Mouse (Mus musculus): ENCODE measurements around the gene Rhbdl1. TPM values are rescaled to one million over a fixed set of nuclear protein-coding genes. Genes with fewer than 3 reads are reported as not detected.

Gene Rhbdl1
- polyA plus RNA-seq, 1 experiment: 1.6 TPM

DNA sequence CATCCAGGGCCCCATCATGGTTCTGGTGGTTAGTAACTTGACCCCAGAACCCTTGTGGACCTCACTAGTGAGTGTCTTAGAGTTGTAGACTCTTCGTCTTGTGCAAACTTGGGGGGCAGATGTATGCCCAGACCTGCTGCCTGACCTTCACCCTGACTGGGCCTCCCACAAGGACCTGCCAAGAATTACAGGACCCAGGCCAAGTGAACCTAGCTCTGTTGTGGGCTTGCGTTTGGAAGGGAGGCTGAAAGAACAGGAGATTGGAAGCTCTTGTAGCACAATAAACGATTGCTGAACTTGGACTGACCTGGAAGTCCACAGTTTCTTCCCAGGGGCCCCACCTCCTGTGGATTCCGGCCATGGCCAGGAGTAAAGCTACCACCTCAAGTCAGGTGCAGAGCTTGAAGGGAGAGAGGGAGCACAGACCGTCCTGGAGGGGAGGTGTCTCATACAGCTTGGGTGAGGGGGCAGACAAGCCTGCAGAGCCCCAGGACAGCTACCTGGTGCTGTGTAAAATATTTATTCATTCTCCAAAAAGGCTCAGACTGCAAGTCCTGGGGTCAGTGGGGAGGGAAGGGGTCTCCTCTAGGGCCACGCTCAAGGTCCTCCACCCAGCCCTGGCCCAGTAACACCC, 3.0 kb downstream of the Rhbdl1 start:
- Histone ChIP-seq H3K4me3 (ENCODE audit: insufficient read depth, low read length) (peak overlapping the region; percentile 92), H3K27ac (ENCODE audit: insufficient read depth, low read depth, low read length) (peak overlapping the region; percentile 99), H3K4me1 (ENCODE audit: control insufficient read depth, insufficient read depth, low read length) (peaks cover 14% of the 10 kb centered on the region)
- TF ChIP-seq CTCF (IDR thresholded peaks at IDR 0.05; ENCODE audit: low read depth, low read length): no peak
- no peak for TF ChIP-seq POLR2A (IDR thresholded peaks at IDR 0.05; ENCODE audit: borderline replicate concordance, low read depth, low read length)

DNA sequence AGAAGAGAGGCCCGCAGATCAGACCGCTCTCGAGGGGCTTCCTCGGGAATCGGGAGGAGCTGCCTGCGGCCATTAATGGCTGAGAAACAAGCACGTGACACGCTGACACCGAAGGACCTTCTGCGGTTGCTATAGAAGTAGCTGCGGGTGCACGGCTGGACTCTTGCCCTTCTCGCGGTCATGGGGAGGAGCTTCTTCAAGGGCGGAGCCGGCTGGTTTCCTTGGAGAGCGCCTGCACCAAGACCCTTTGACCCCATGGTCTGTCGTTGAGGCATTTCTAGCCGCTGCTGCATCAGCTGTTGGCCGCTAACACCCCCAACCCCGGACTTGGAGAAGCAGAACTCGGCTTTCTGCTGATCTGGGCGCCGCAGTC, 3.8 kb downstream of the Rhbdl1 start, which contains the start of gene Stub1:
Gene Stub1 (minus strand): TSS at position 114 of the 373 bp plus-strand sequence.
- no peak for TF ChIP-seq CTCF (IDR thresholded peaks at IDR 0.05; ENCODE audit: low read depth, low read length)
- TF ChIP-seq POLR2A (IDR thresholded peaks at IDR 0.05; ENCODE audit: borderline replicate concordance, low read depth, low read length): no peak
- peak within 1 kb of the TSS; percentile 92 for H3K4me3 ChIP-seq (ENCODE audit: insufficient read depth, low read length)
- peak within 1 kb of the TSS; percentile 99 for H3K27ac ChIP-seq (ENCODE audit: insufficient read depth, low read depth, low read length)
- peaks cover 16% of the 10 kb centered on the region for H3K4me1 ChIP-seq (ENCODE audit: control insufficient read depth, insufficient read depth, low read length)

DNA sequence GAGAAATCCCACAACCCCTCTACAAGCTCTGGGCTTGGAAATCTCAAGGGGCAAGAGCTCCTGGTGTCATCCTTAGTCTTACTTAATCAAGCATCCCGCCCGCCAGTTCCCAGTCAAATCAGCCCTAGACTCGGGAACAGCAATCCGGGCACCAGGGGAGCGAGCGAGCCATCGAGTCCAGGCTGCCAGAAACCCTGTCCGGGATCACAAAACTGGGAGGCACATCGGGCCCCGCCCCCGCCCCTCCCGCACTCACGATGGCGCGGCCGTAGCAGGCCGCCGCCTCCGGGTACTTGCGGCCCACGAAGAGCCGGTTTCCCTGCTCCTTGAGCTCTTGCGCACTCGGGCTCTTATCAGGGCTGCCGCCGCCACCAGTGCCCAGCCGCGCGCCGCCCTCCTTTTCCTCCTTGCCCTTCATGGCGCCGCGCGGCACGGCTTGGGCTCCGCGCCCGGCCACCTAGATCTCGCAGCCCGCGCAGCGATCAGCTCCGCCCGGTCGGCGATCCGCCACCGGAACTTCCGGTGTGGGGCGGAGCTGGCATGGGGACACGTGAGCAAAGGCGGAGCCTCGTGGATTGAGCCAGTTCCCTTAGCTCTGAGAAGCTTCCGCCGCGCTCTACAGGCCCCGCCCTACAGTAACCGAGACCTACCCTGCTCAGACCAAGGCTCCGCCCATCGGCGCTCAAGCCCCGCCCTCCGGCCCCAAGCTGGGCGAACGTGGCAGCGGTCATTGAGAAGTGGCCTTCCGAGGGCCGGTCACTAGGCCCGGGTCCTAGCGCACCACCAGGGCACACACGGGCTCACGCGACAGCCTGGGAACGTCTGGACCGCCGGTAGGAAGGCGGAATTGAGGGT, 4.4 kb downstream of the Rhbdl1 start:
- Histone ChIP-seq H3K27ac (ENCODE audit: insufficient read depth, low read depth, low read length) (peak overlapping the region; percentile 99), H3K4me1 (ENCODE audit: control insufficient read depth, insufficient read depth, low read length) (peaks cover 18% of the 10 kb centered on the region), H3K4me3 (ENCODE audit: insufficient read depth, low read length) (peak overlapping the region; percentile 92)
- TF ChIP-seq POLR2A (IDR thresholded peaks at IDR 0.05; ENCODE audit: borderline replicate concordance, low read depth, low read length) (no peak; the same call in 1 of the 2 replicates), CTCF (IDR thresholded peaks at IDR 0.05; ENCODE audit: low read depth, low read length) (no peak)

DNA sequence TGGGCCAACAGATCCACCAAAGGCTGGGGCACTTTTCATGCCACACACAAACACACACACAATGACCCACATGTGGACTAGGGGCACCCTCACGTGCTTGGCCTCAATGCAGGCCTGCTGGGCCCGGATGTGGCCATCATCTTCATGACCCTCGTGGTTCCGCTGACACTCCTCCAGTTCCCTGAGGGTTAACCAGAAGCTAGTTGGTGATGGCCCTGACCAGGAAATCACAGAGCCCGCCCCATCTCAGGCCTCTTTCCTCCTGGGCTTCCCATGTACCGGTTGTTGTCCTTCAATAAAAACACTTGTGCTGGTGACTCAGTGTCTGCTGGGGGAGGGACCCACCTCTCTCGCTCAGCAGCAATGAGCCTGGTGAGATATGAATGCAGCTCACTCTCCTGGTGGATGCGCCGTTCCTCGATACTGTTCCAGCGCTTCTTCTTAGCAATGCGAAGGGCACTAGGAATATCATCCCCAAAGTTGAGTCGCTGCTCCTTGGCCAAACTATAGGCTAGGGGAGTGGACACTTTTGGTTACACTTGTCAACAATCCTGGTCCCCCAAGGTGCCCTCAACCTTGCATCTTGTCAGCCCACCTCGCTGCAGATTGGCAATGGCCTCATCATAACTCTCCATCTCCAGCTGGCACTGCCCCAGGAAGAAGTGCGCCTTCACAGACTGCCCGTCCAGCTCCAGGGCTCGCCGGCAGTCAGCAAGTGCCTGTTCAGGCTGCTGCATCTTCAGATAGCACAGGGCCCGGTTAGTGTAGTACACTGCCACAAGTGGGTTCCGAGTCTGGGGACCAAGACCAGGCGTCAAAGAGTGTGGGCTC, 5.4 kb downstream of the Rhbdl1 start:
- TF ChIP-seq POLR2A (IDR thresholded peaks at IDR 0.05; ENCODE audit: borderline replicate concordance, low read depth, low read length) (no peak), CTCF (IDR thresholded peaks at IDR 0.05; ENCODE audit: low read depth, low read length) (no peak)
- peak overlapping the region; percentile 81 for H3K27ac ChIP-seq (ENCODE audit: insufficient read depth, low read depth, low read length)
- H3K4me3 ChIP-seq (ENCODE audit: insufficient read depth, low read length): peak overlapping the region; percentile 92
- peaks cover 18% of the 10 kb centered on the region for H3K4me1 ChIP-seq (ENCODE audit: control insufficient read depth, insufficient read depth, low read length)

DNA sequence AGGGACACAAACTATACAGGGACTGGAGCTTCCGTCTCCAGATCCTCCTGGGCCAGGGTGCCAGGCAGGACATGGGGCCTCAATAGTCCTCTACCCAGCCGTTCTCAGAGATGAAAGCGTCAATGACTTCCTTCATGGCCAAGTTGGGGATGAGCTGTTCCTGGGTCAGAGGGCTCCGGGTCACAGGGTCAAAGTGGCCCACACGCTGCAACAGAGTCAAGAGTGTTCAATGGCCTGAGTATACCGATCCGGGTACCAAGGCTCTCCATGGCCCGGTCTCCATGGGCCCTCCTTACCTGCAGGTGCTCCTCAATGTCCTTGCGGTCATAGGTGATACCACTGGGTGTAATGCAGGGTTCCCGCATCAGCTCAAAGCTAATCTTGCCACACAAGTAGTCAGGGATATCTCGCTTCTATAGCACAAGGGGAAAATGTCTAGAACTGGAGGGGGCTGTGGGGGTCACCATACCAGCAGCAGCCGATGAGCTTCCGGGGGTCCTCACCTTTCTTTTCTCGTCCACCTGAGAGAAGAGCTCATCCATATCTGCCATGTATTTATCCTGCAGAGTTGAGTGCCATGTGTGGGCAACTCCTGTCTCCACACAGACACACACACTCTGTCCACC, 6.2 kb downstream of the Rhbdl1 start:
- H3K27ac ChIP-seq (ENCODE audit: insufficient read depth, low read depth, low read length): no peak overlapping the region
- peaks cover 18% of the 10 kb centered on the region for H3K4me1 ChIP-seq (ENCODE audit: control insufficient read depth, insufficient read depth, low read length)

DNA sequence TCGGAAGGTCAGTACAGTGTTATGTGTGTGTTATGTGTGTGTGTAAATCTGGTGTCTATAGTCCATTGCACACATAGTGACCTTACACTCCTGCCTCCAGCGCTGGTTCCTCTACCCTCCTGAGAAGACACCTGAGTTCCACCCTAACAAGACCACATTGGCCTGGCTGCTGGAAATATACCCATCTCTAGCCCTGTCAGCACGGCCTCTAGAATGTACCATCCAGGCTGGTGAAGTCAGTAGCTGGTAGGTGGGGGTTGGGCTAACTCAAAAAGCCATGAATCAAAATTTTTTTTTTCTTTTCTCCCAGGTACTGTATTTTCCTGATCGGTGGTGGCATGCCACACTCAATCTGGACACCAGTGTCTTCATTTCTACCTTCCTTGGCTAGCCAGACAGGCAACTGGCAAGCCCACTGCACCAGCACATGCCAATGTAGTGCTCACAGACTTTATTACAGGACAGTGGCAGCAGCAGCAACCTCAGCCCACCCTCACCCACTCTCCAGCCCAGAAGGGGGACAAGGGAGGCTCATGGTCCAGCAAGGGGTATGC, 6.8 kb downstream of the Rhbdl1 start:
- Histone ChIP-seq H3K27ac (ENCODE audit: insufficient read depth, low read depth, low read length) (no peak overlapping the region), H3K4me3 (ENCODE audit: insufficient read depth, low read length) (no peak overlapping the region), H3K4me1 (ENCODE audit: control insufficient read depth, insufficient read depth, low read length) (peaks cover 18% of the 10 kb centered on the region)
- no peak for TF ChIP-seq CTCF (IDR thresholded peaks at IDR 0.05; ENCODE audit: low read depth, low read length)
- TF ChIP-seq POLR2A (IDR thresholded peaks at IDR 0.05; ENCODE audit: borderline replicate concordance, low read depth, low read length): no peak

More for the DNA sequence above, 6.2 kb downstream of the Rhbdl1 start:
- H3K4me3 ChIP-seq (ENCODE audit: insufficient read depth, low read length): peak overlapping the region; percentile 92
- no peak for TF ChIP-seq POLR2A (IDR thresholded peaks at IDR 0.05; ENCODE audit: borderline replicate concordance, low read depth, low read length)
- TF ChIP-seq CTCF (IDR thresholded peaks at IDR 0.05; ENCODE audit: low read depth, low read length): no peak

DNA sequence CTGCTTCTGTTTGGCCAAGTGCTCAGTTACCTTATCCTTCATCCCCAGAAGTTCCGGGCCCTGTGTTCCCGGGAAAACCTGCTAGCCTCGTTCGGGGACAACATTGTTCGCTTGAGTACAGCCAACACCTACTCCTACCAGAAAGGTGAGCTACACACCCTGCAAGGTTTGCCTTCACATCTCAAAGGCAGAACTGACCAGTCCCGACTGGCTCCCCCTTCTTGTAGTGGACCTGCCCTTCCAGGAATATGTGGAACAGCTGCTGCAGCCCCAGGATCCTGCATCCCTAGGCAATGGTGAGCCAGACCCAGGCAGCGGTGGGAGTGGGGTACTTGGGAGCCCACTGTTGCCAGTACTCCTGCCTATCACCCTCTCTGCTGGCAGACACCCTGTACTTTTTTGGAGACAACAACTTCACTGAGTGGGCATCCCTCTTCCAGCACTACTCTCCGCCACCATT, 7.5 kb downstream of the Rhbdl1 start:
- Histone ChIP-seq H3K4me3 (ENCODE audit: insufficient read depth, low read length) (peak overlapping the region; percentile 77), H3K27ac (ENCODE audit: insufficient read depth, low read depth, low read length) (no peak overlapping the region), H3K4me1 (ENCODE audit: control insufficient read depth, insufficient read depth, low read length) (peaks cover 15% of the 10 kb centered on the region)
- TF ChIP-seq POLR2A (IDR thresholded peaks at IDR 0.05; ENCODE audit: borderline replicate concordance, low read depth, low read length) (no peak), CTCF (IDR thresholded peaks at IDR 0.05; ENCODE audit: low read depth, low read length) (no peak)

DNA sequence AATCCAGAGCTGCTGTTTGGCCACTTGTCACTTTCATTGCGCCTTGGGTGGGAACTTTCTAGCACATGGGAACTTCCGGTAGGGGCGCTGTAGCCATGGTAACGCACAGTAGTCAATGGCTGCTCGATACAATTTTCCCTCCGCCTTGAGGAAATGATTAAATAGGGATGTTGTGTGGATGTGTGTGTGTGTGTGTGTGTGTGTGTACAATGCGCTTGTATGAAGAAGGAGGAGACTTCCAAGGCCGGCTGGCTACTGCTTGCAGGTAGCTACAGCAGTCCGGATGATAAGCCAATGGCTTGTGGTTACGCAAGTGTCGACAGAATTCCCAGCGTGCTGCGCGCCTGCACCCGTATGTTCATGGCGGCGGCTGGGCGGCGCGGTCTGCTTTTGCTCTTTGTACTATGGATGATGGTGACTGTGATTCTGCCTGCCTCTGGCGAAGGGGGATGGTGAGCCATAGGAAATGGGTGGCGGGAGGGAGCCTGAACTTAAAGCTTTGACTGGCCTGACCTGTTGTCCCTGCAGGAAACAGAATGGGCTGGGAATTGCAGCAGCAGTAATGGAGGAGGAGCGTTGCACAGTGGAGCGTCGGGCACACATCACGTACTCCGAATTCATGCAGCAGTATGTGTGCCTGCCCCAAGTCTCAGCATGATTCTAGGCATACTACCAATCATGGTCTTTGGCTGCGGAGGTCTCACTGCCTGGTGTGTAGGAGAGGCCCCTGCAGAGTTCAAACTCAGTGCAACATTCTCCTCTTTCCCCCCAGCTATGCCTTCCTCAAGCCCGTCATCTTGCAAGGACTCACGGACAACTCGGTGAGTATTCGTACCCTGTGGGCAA, 8.2 kb downstream of the Rhbdl1 start, which contains the start of gene Jmjd8:
Gene Jmjd8 (plus strand): TSS at position 156 of the 846 bp plus-strand sequence.
- Histone ChIP-seq H3K27ac (ENCODE audit: insufficient read depth, low read depth, low read length) (peak within 1 kb of the TSS; percentile 42; the same call in 1 of the 2 replicates), H3K4me3 (ENCODE audit: insufficient read depth, low read length) (peak within 1 kb of the TSS; percentile 77), H3K4me1 (ENCODE audit: control insufficient read depth, insufficient read depth, low read length) (peaks cover 18% of the 10 kb centered on the region)
- no peak for TF ChIP-seq POLR2A (IDR thresholded peaks at IDR 0.05; ENCODE audit: borderline replicate concordance, low read depth, low read length)
- TF ChIP-seq CTCF (IDR thresholded peaks at IDR 0.05; ENCODE audit: low read depth, low read length): no peak
